Mouse (Mus musculus) heart, embryonic 15.5 days (tissue): ENCODE data around the gene Lgr4. TPM values are rescaled to one million over a fixed set of nuclear protein-coding genes. Genes with fewer than 3 reads are reported as not detected.
A peak's percentile ranks its signal among the peaks of the same experiment; 100 is the strongest.

ENCODE experiments used
- ATAC-seq: fragments of 200-750 bp; cut with Nextera tagmentation; replicated peaks from 2 replicates; pipeline ENCODE4 v1.8.0; 2017; ENCODE audit warnings: low read depth, moderate TSS enrichment; ENCODE audit not compliant: insufficient number of reproducible peaks, insufficient read depth, low FRiP score
- H3K27ac ChIP-seq: fragments of 300-500 bp; sonication (generic); 2 replicates; pipeline ENCODE4 v1.5.1; 2015; ENCODE audit warnings: mild to moderate bottlenecking, inconsistent platforms
- H3K27me3 ChIP-seq: fragments of 300-500 bp; sonication (generic); 2 replicates; pipeline ENCODE4 v1.6.1; 2015; ENCODE audit warnings: inconsistent platforms
- H3K36me3 ChIP-seq: fragments of 300-500 bp; sonication (generic); 2 replicates; pipeline ENCODE4 v1.6.1; 2015; ENCODE audit warnings: mild to moderate bottlenecking, inconsistent platforms
- H3K4me1 ChIP-seq: fragments of 300-500 bp; sonication (generic); replicated peaks from 2 replicates; pipeline ENCODE4 v1.6.1; 2015; ENCODE audit warnings: inconsistent platforms
- H3K4me2 ChIP-seq: fragments of 300-500 bp; sonication (generic); 2 replicates; pipeline ENCODE4 v1.6.1; 2015; ENCODE audit warnings: inconsistent platforms, mild to moderate bottlenecking, moderate library complexity
- H3K4me3 ChIP-seq: fragments of 300-500 bp; sonication (generic); 2 replicates; pipeline ENCODE4 v1.5.1; 2015; ENCODE audit warnings: mild to moderate bottlenecking, inconsistent platforms
- H3K9ac ChIP-seq: fragments of 300-500 bp; sonication (generic); 2 replicates; pipeline ENCODE4 v1.6.1; 2015; ENCODE audit warnings: mild to moderate bottlenecking, inconsistent platforms
- H3K9me3 ChIP-seq: fragments of 300-500 bp; sonication (generic); replicated peaks from 2 replicates; pipeline ENCODE4 v1.6.1; 2016; ENCODE audit warnings: inconsistent platforms
- WGBS: fragments of 180-500 bp; shearing (Covaris S2); methylation state at CpG from one replicate; pipeline ENCODE4 v1.1.7; 2015; ENCODE audit warnings: mixed read lengths; 5-methylcytosine and 5-hydroxymethylcytosine counted together
- polyA plus RNA-seq: library from polyadenylated mRNA; unstranded; fragments of >200 nt; fragmentation: Nextera tagmentation; extraction: Ambion mirVana; gene quantifications from 2 replicates; pipeline ENCODE4 v1.2.1, GENCODE M21; 2015

Lgr4 gene
- polyA plus RNA-seq, 1 experiment from 2014 or later, result 11.3 TPM

GRCm38 (mm10) chr2:110005164-110005563 is 87.7 kb downstream of the Lgr4 start:
- Histone ChIP-seq H3K36me3 (peaks cover 35% of the 10 kb centered on the region), H3K27me3 (no peaks in the 10 kb centered on the region)
- WGBS, result 78% methylated on average over 3 of the region's 3 CpGs

GRCm38 (mm10) chr2:110005596-110006239 is 88.3 kb downstream of the Lgr4 start:
- peaks cover 35% of the 10 kb centered on the region for H3K36me3 ChIP-seq
- no peak overlapping the region for H3K27ac ChIP-seq
- H3K4me1 ChIP-seq, result no peaks in the 10 kb centered on the region
- no peak overlapping the region for H3K4me2 ChIP-seq
- no peak for ATAC-seq
- no peak overlapping the region for H3K9ac ChIP-seq
- H3K4me3 ChIP-seq, result no peak overlapping the region
- no peaks in the 10 kb centered on the region for H3K27me3 ChIP-seq
- WGBS, result 68% methylated on average over 3 of the region's 3 CpGs
- H3K9me3 ChIP-seq, result no peaks in the 10 kb centered on the region

More at GRCm38 (mm10) chr2:110005164-110005563, 87.7 kb downstream of the Lgr4 start:
- no peak overlapping the region for H3K4me2 ChIP-seq
- H3K4me1 ChIP-seq, result no peaks in the 10 kb centered on the region
- no peaks in the 10 kb centered on the region for H3K9me3 ChIP-seq
- no peak overlapping the region for H3K9ac ChIP-seq
- H3K4me3 ChIP-seq, result no peak overlapping the region
- no peak overlapping the region for H3K27ac ChIP-seq
- no peak for ATAC-seq

GRCm38 (mm10) chr2:110007423-110008267 is 90.2 kb downstream of the Lgr4 start:
- WGBS, result 85% methylated on average over 10 of the region's 10 CpGs
- Histone ChIP-seq H3K4me1 (no peaks in the 10 kb centered on the region), H3K4me2 (no peak overlapping the region), H3K9ac (no peak overlapping the region), H3K9me3 (no peaks in the 10 kb centered on the region), H3K27me3 (no peaks in the 10 kb centered on the region), H3K27ac (no peak overlapping the region), H3K36me3 (peaks cover 35% of the 10 kb centered on the region), H3K4me3 (no peak overlapping the region)
- no peak for ATAC-seq

- no peaks in the 10 kb centered on the region for H3K27me3 ChIP-seq
- no peak overlapping the region for H3K27ac ChIP-seq
- H3K36me3 ChIP-seq, result peaks cover 35% of the 10 kb centered on the region
- no peak overlapping the region for H3K4me3 ChIP-seq
- no peaks in the 10 kb centered on the region for H3K4me1 ChIP-seq
- ATAC-seq, result no peak
- no peak overlapping the region for H3K9ac ChIP-seq
- H3K9me3 ChIP-seq, result no peaks in the 10 kb centered on the region
- no peak overlapping the region for H3K4me2 ChIP-seq
These were observed 92.0 kb downstream of the Lgr4 start for GRCm38 (mm10) chr2:110009449-110009848.

- 89% methylated on average over 13 of the region's 13 CpGs for WGBS
- ATAC-seq, result no peak
These were observed 94.8 kb downstream of the Lgr4 start for GRCm38 (mm10) chr2:110012184-110012725.

GRCm38 (mm10) chr2:110017087-110017486 is 99.6 kb downstream of the Lgr4 start:
- Histone ChIP-seq H3K9ac (peak overlapping the region; percentile 89), H3K27ac (no peak overlapping the region), H3K4me2 (peak overlapping the region; percentile 85), H3K4me3 (peak overlapping the region; percentile 87), H3K27me3 (no peaks in the 10 kb centered on the region), H3K9me3 (no peaks in the 10 kb centered on the region), H3K36me3 (peaks cover 8% of the 10 kb centered on the region), H3K4me1 (peaks cover 24% of the 10 kb centered on the region)
- no peak for ATAC-seq
- 40% methylated on average over 7 of the region's 7 CpGs for WGBS

More at GRCm38 (mm10) chr2:110012184-110012725, 94.8 kb downstream of the Lgr4 start:
- Histone ChIP-seq H3K9ac (no peak overlapping the region), H3K9me3 (no peaks in the 10 kb centered on the region), H3K4me1 (peaks cover 4% of the 10 kb centered on the region), H3K4me3 (no peak overlapping the region), H3K4me2 (no peak overlapping the region), H3K27me3 (no peaks in the 10 kb centered on the region), H3K36me3 (peaks cover 21% of the 10 kb centered on the region), H3K27ac (no peak overlapping the region)

- peak within 1 kb of the TSS; percentile 87 for H3K4me3 ChIP-seq
- peak; percentile 98 for ATAC-seq
- peaks cover 4% of the 10 kb centered on the region; the same call in 1 of the 2 replicates for H3K36me3 ChIP-seq
- H3K27me3 ChIP-seq, result no peaks in the 10 kb centered on the region
- peak within 1 kb of the TSS; percentile 89 for H3K9ac ChIP-seq
- WGBS, result under 1% methylated on average over 55 of the region's 55 CpGs
- H3K4me2 ChIP-seq, result peak within 1 kb of the TSS; percentile 85
- no peaks in the 10 kb centered on the region for H3K9me3 ChIP-seq
- peaks cover 26% of the 10 kb centered on the region for H3K4me1 ChIP-seq
- H3K27ac ChIP-seq, result peak within 1 kb of the TSS; percentile 82
These were observed 100.4 kb downstream of the Lgr4 start, which contains the start of gene Ccdc34 for GRCm38 (mm10) chr2:110017616-110018505. Ccdc34 (plus strand) TSS chr2:110017817.

GRCm38 (mm10) chr2:110019656-110020055 is 102.2 kb downstream of the Lgr4 start:
- no peak for ATAC-seq
- Histone ChIP-seq H3K4me3 (0 out of 2 replicates have a peak overlapping the region, but pooled peaks have one; percentile 5), H3K27me3 (no peaks in the 10 kb centered on the region), H3K4me2 (peak overlapping the region; percentile 85), H3K27ac (no peak overlapping the region), H3K36me3 (peaks cover 4% of the 10 kb centered on the region; the same call in 1 of the 2 replicates), H3K9ac (peak overlapping the region; percentile 31; the same call in 1 of the 2 replicates), H3K4me1 (peaks cover 26% of the 10 kb centered on the region), H3K9me3 (no peaks in the 10 kb centered on the region)
- WGBS, result 83% methylated on average over 4 of the region's 4 CpGs

GRCm38 (mm10) chr2:110020430-110020829 is 103.0 kb downstream of the Lgr4 start:
- Histone ChIP-seq H3K27ac (no peak overlapping the region), H3K4me2 (0 out of 2 replicates have a peak overlapping the region, but pooled peaks have one; percentile 85), H3K9me3 (no peaks in the 10 kb centered on the region), H3K9ac (no peak overlapping the region), H3K4me3 (no peak overlapping the region), H3K36me3 (peaks cover 4% of the 10 kb centered on the region; the same call in 1 of the 2 replicates), H3K4me1 (peaks cover 26% of the 10 kb centered on the region), H3K27me3 (no peaks in the 10 kb centered on the region)
- no peak for ATAC-seq
- 90% methylated on average over 1 of the region's 1 CpGs for WGBS

GRCm38 (mm10) chr2:110036265-110036664 is 118.8 kb downstream of the Lgr4 start:
- H3K27ac ChIP-seq, result peak overlapping the region; percentile 64; the same call in 1 of the 2 replicates
- no peak for ATAC-seq
- no peak overlapping the region; the same call in 1 of the 2 replicates for H3K4me2 ChIP-seq
- peaks cover 9% of the 10 kb centered on the region for H3K36me3 ChIP-seq
- no peaks in the 10 kb centered on the region for H3K9me3 ChIP-seq
- H3K4me1 ChIP-seq, result peaks cover 14% of the 10 kb centered on the region; the same call in 1 of the 2 replicates
- WGBS, result 30% methylated on average over 4 of the region's 4 CpGs
- H3K4me3 ChIP-seq, result no peak overlapping the region
- H3K9ac ChIP-seq, result no peak overlapping the region
- no peaks in the 10 kb centered on the region for H3K27me3 ChIP-seq
